Mouse (Mus musculus): ENCODE measurements around the gene Acaa1a. TPM values are rescaled to one million over a fixed set of nuclear protein-coding genes. Genes with fewer than 3 reads are reported as not detected.

Gene Acaa1a
- 72.5 and 81.2 TPM in 2 replicates for polyA plus RNA-seq (2014; fragmentation: Nextera tagmentation; extraction: Ambion mirVana)

DNA sequence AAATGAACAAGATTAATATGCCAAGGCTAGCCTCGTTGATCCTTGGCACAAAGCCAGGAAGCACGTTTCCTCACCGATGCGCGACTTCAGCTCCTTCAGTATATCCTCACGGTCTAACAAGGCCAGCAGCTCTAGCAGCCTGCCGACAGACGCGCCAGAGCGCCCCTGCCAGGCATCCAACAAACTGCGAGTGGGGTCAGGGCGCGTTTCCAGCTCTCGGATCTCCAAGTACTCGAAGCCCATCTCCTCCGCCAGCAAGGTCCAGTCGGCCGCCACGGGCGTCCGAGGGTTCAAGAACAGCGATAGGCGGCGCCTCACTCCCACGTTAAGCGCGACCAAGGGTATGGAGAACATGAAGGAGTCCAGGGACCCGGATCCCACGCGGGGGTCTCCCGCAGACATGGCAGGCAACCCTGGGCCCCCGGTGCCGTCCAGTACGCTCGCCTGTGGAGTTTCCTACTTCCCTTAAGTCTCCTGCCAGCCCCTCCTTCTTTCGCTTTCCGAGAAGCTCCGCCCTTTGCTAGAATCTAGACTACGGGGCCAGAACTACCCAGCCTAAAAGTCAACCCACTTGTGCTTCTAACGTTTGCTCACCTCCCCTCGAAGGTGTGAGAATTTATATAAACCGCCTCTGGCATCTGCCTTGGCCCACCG lies at the start of gene Acaa1a:
Acaa1a (plus strand) TSS at position 119 of the 654 bp plus-strand sequence.
- Histone ChIP-seq H3K9me3 (replicated peaks; ENCODE audit: control insufficient read depth, low read length) (no peaks in the 10 kb centered on the region), H3K36me3 (ENCODE audit: control insufficient read depth, insufficient read depth, low read length) (peaks cover 4% of the 10 kb centered on the region), H3K4me1 (ENCODE audit: control insufficient read depth, insufficient read depth, low read length) (peaks cover 10% of the 10 kb centered on the region), H3K27me3 (ENCODE audit: control insufficient read depth, insufficient read depth, low read length) (no peaks in the 10 kb centered on the region), H3K9ac (ENCODE audit: low read depth, low read length) (peak within 1 kb of the TSS; percentile 80), H3K27ac (ENCODE audit: low read depth, low read length) (peak within 1 kb of the TSS; percentile 83; the same call in 1 of the 2 replicates), H3K4me3 (ENCODE audit: low read depth, low read length) (peak within 1 kb of the TSS; percentile 75), H3K4me2 (peak within 1 kb of the TSS; percentile 91)
- ATAC-seq (replicated peaks; ENCODE audit: insufficient number of reproducible peaks, low FRiP score, low TSS enrichment): 0 out of 2 replicates have a peak, but pooled peaks have one; percentile 19
- 1% methylated on average over 42 of the region's 43 CpGs for WGBS (ENCODE audit: insufficient replicate concordance)

DNA sequence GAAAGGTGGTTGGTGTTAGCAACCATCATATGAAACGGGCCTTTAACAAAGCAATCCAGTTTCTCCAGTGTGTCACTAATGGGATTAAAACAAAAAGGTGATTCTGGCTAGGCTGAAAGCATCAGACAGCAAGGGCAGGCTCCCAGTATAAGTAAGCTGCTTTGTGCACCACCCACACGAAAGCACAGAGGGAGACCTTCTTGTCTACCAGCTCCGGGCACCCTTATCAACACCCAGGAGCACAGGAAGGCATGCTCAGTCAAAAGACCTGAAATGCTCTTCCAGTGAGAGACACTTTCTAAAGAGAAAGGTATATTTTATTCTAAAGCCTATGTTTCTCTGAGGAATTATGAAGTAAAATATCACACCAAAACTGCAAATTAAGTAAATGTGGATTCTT lies 48.7 kb upstream of the Acaa1a start:
- Histone ChIP-seq H3K4me1 (ENCODE audit: control insufficient read depth, insufficient read depth, low read length) (0 out of 2 replicates have a peak, but pooled peaks cover 3% of the 10 kb centered on the region), H3K9me3 (replicated peaks; ENCODE audit: control insufficient read depth, low read length) (no peaks in the 10 kb centered on the region)

DNA sequence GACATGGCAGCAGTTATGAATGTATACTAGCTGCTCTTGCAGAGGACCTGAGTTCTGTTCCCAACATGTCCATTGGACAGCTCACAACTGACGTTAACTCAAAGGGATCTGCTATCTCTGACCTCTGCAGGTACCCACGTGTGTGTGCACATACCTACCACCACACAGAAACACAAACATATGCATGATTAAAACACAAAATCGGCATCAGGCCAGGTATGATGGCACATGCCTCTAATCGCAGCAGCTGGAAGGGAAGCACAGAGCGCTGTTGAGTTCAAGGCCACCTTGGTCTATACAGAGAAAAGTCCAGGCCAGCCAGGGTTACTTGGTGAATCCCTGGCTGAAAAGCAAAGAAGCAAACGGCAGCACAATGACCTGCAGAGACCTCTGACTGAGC lies 41.8 kb upstream of the Acaa1a start:
- H3K27ac ChIP-seq (ENCODE audit: low read depth, low read length): no peak overlapping the region
- ATAC-seq (replicated peaks; ENCODE audit: insufficient number of reproducible peaks, low FRiP score, low TSS enrichment): no peak
- 83% methylated on average over 6 of the region's 6 CpGs for WGBS (ENCODE audit: insufficient replicate concordance)

More for the DNA sequence above, 48.7 kb upstream of the Acaa1a start:
- Histone ChIP-seq H3K27me3 (ENCODE audit: control insufficient read depth, insufficient read depth, low read length) (no peaks in the 10 kb centered on the region), H3K27ac (ENCODE audit: low read depth, low read length) (no peak overlapping the region), H3K4me2 (no peak overlapping the region), H3K36me3 (ENCODE audit: control insufficient read depth, insufficient read depth, low read length) (no peaks in the 10 kb centered on the region), H3K4me3 (ENCODE audit: low read depth, low read length) (no peak overlapping the region), H3K9ac (ENCODE audit: low read depth, low read length) (no peak overlapping the region)
- ATAC-seq (replicated peaks; ENCODE audit: insufficient number of reproducible peaks, low FRiP score, low TSS enrichment): no peak
- WGBS (ENCODE audit: insufficient replicate concordance): 61% methylated on average over 3 of the region's 3 CpGs

DNA sequence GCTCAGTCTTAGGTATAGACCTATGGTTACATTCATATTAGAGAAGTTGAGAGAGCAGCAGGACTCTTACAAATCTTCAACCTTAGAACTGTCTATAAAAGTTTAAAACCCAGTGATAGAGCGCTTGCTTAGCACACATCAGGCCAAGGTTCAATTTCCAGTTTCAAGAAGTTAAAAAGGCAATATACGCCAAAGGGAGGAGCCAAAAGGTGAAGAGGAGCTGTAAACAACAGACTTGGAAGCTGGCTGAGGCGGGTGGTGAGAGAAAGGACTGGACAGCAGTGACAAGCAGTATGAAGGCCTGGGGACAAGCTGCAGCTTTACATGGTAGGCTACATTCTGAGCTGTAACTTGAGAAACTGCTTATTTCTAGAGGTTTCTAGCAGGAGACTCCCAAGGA lies 40.9 kb upstream of the Acaa1a start:
- no peaks in the 10 kb centered on the region for H3K27me3 ChIP-seq (ENCODE audit: control insufficient read depth, insufficient read depth, low read length)
- H3K27ac ChIP-seq (ENCODE audit: low read depth, low read length): no peak overlapping the region
- no peak overlapping the region for H3K4me3 ChIP-seq (ENCODE audit: low read depth, low read length)
- H3K36me3 ChIP-seq (ENCODE audit: control insufficient read depth, insufficient read depth, low read length): no peaks in the 10 kb centered on the region
- WGBS (ENCODE audit: insufficient replicate concordance): 85% methylated on average over 3 of the region's 3 CpGs
- H3K4me1 ChIP-seq (ENCODE audit: control insufficient read depth, insufficient read depth, low read length): no peaks in the 10 kb centered on the region
- H3K9ac ChIP-seq (ENCODE audit: low read depth, low read length): no peak overlapping the region
- no peaks in the 10 kb centered on the region for H3K9me3 ChIP-seq (replicated peaks; ENCODE audit: control insufficient read depth, low read length)
- no peak for ATAC-seq (replicated peaks; ENCODE audit: insufficient number of reproducible peaks, low FRiP score, low TSS enrichment)
- no peak overlapping the region for H3K4me2 ChIP-seq

More for the DNA sequence above, 41.8 kb upstream of the Acaa1a start:
- H3K9ac ChIP-seq (ENCODE audit: low read depth, low read length): no peak overlapping the region
- H3K36me3 ChIP-seq (ENCODE audit: control insufficient read depth, insufficient read depth, low read length): no peaks in the 10 kb centered on the region
- no peaks in the 10 kb centered on the region for H3K27me3 ChIP-seq (ENCODE audit: control insufficient read depth, insufficient read depth, low read length)
- H3K4me1 ChIP-seq (ENCODE audit: control insufficient read depth, insufficient read depth, low read length): no peaks in the 10 kb centered on the region
- no peaks in the 10 kb centered on the region for H3K9me3 ChIP-seq (replicated peaks; ENCODE audit: control insufficient read depth, low read length)
- H3K4me2 ChIP-seq: no peak overlapping the region
- no peak overlapping the region for H3K4me3 ChIP-seq (ENCODE audit: low read depth, low read length)

DNA sequence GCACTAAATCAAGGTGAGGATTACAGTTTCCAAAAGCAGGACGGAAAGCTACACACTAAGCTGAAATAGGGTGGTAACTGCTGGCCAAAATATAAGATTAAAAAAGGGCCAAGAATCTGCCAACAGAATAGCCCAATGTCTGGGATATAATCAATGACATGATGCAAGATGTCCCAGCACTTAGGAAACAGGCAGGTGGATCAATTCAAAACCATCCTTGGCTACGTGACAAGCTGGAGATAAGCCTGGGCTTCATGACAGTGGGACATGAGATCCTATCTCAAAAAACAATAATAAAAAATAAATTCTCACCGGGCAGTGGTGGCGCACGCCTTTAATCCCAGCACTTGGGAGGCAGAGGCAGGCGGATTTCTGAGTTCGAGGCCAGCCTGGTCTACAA lies 33.6 kb upstream of the Acaa1a start:
- Histone ChIP-seq H3K9ac (ENCODE audit: low read depth, low read length) (no peak overlapping the region), H3K4me3 (ENCODE audit: low read depth, low read length) (no peak overlapping the region), H3K27ac (ENCODE audit: low read depth, low read length) (no peak overlapping the region), H3K9me3 (replicated peaks; ENCODE audit: control insufficient read depth, low read length) (no peaks in the 10 kb centered on the region), H3K27me3 (ENCODE audit: control insufficient read depth, insufficient read depth, low read length) (no peaks in the 10 kb centered on the region), H3K36me3 (ENCODE audit: control insufficient read depth, insufficient read depth, low read length) (no peaks in the 10 kb centered on the region), H3K4me2 (no peak overlapping the region), H3K4me1 (ENCODE audit: control insufficient read depth, insufficient read depth, low read length) (peaks cover 2% of the 10 kb centered on the region; the same call in 1 of the 2 replicates)
- no peak for ATAC-seq (replicated peaks; ENCODE audit: insufficient number of reproducible peaks, low FRiP score, low TSS enrichment)
- WGBS (ENCODE audit: insufficient replicate concordance): 83% methylated on average over 7 of the region's 7 CpGs

DNA sequence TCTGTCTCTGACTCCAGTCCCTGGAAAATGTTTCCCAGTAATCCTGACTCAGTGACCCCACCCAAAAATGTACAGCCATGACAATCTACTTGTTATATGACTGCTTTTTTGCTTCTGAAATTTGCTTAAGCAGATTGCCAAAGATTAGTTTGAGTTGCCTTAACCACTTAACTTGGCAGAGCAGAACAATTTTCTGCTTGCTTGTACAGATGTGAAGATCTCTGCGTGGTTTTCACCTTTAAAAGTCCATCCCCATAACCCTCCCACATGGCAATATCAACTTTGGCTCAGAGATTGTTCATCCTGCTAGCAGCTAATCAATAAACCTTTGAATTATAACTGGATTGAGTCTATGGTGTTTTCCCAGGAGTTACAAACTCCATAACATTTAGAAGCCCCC lies 30.4 kb upstream of the Acaa1a start:
- Histone ChIP-seq H3K27me3 (ENCODE audit: control insufficient read depth, insufficient read depth, low read length) (no peaks in the 10 kb centered on the region), H3K36me3 (ENCODE audit: control insufficient read depth, insufficient read depth, low read length) (no peaks in the 10 kb centered on the region), H3K4me2 (no peak overlapping the region), H3K4me1 (ENCODE audit: control insufficient read depth, insufficient read depth, low read length) (peaks cover 9% of the 10 kb centered on the region; the same call in 1 of the 2 replicates), H3K9me3 (replicated peaks; ENCODE audit: control insufficient read depth, low read length) (no peaks in the 10 kb centered on the region), H3K4me3 (ENCODE audit: low read depth, low read length) (no peak overlapping the region), H3K9ac (ENCODE audit: low read depth, low read length) (no peak overlapping the region), H3K27ac (ENCODE audit: low read depth, low read length) (no peak overlapping the region)
- ATAC-seq (replicated peaks; ENCODE audit: insufficient number of reproducible peaks, low FRiP score, low TSS enrichment): no peak
- 92% methylated on average over 1 of the region's 1 CpGs for WGBS (ENCODE audit: insufficient replicate concordance)

DNA sequence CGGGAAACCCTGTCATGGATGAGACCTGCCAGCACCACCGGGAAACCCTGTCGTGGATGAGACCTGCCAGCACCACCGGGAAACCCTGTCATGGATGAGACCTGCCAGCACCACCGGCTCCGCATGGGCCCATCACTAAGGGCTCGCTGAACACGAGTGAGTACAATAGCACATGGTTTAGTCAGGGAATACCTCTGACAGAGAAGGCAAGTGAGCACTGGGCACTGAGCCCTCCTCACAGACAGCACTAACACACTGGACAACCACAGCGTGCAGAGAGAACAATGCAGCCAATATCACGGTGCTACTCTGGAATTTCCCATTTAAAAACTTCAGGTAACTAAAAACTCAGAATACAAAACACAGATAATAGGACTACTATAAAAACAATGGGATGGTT lies 26.4 kb upstream of the Acaa1a start:
- H3K36me3 ChIP-seq (ENCODE audit: control insufficient read depth, insufficient read depth, low read length): no peaks in the 10 kb centered on the region
- 84% methylated on average over 10 of the region's 10 CpGs for WGBS (ENCODE audit: insufficient replicate concordance)
- no peak overlapping the region for H3K9ac ChIP-seq (ENCODE audit: low read depth, low read length)
- H3K4me2 ChIP-seq: no peak overlapping the region
- H3K4me1 ChIP-seq (ENCODE audit: control insufficient read depth, insufficient read depth, low read length): peaks cover 9% of the 10 kb centered on the region; the same call in 1 of the 2 replicates
- H3K9me3 ChIP-seq (replicated peaks; ENCODE audit: control insufficient read depth, low read length): no peaks in the 10 kb centered on the region
- no peak overlapping the region for H3K4me3 ChIP-seq (ENCODE audit: low read depth, low read length)
- no peak for ATAC-seq (replicated peaks; ENCODE audit: insufficient number of reproducible peaks, low FRiP score, low TSS enrichment)
- no peaks in the 10 kb centered on the region for H3K27me3 ChIP-seq (ENCODE audit: control insufficient read depth, insufficient read depth, low read length)
- H3K27ac ChIP-seq (ENCODE audit: low read depth, low read length): no peak overlapping the region

DNA sequence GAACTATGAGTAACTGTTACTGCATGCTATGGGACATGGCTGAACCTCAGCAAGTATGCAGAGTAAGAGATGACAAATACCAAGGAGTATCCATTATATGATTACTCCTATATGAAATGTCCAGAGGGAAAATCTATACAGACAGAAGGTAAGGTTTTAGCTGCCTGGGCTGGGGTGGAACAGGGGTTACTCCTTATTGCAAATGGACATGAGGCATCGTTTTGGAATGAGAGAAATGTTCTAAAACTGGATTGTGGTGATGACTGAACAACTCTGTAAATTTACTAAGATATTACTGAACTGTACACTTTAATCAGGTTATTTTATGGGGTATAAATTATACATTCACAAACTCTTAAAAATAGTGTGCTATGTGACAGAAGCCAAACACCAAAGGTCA lies 20.6 kb upstream of the Acaa1a start:
- Histone ChIP-seq H3K4me2 (no peak overlapping the region), H3K4me1 (ENCODE audit: control insufficient read depth, insufficient read depth, low read length) (peaks cover 10% of the 10 kb centered on the region; the same call in 1 of the 2 replicates), H3K9me3 (replicated peaks; ENCODE audit: control insufficient read depth, low read length) (no peaks in the 10 kb centered on the region), H3K9ac (ENCODE audit: low read depth, low read length) (no peak overlapping the region), H3K4me3 (ENCODE audit: low read depth, low read length) (no peak overlapping the region), H3K36me3 (ENCODE audit: control insufficient read depth, insufficient read depth, low read length) (no peaks in the 10 kb centered on the region), H3K27me3 (ENCODE audit: control insufficient read depth, insufficient read depth, low read length) (no peaks in the 10 kb centered on the region), H3K27ac (ENCODE audit: low read depth, low read length) (no peak overlapping the region)
- 88% methylated on average over 1 of the region's 1 CpGs for WGBS (ENCODE audit: insufficient replicate concordance)
- no peak for ATAC-seq (replicated peaks; ENCODE audit: insufficient number of reproducible peaks, low FRiP score, low TSS enrichment)

DNA sequence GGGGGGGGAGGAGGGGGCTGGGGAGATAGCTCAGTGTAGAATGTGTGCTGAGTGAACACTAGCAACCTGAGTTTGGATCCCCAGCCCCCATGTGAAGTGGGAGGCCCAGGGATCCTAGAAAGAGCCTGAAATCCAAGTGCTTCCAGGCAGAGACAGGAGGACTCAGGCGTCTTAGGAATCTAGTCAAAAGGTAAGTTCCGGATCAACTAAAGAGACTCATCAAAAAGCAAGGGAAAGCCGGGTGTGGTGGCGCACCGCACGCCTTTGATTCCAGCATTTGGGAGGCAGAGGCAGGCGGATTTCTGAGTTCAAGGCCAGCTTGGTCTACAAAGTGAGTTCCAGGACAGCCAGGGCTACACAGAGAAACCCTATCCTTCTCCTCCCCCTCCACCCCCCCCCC lies 19.0 kb upstream of the Acaa1a start:
- no peak overlapping the region for H3K27ac ChIP-seq (ENCODE audit: low read depth, low read length)
- no peak for ATAC-seq (replicated peaks; ENCODE audit: insufficient number of reproducible peaks, low FRiP score, low TSS enrichment)
- H3K4me2 ChIP-seq: peak overlapping the region; percentile 92
- no peaks in the 10 kb centered on the region for H3K27me3 ChIP-seq (ENCODE audit: control insufficient read depth, insufficient read depth, low read length)
- no peak overlapping the region for H3K4me3 ChIP-seq (ENCODE audit: low read depth, low read length)
- 71% methylated on average over 7 of the region's 7 CpGs for WGBS (ENCODE audit: insufficient replicate concordance)
- H3K9ac ChIP-seq (ENCODE audit: low read depth, low read length): no peak overlapping the region
- no peaks in the 10 kb centered on the region for H3K9me3 ChIP-seq (replicated peaks; ENCODE audit: control insufficient read depth, low read length)
- peaks cover 10% of the 10 kb centered on the region; the same call in 1 of the 2 replicates for H3K4me1 ChIP-seq (ENCODE audit: control insufficient read depth, insufficient read depth, low read length)
- no peaks in the 10 kb centered on the region for H3K36me3 ChIP-seq (ENCODE audit: control insufficient read depth, insufficient read depth, low read length)

All from heart, embryonic 11.5 days (tissue).